Mouse (Mus musculus): ENCODE measurements around the gene Gm49403.
A peak's percentile ranks its signal among the peaks of the same experiment; 100 is the strongest.
"Not testable (repeated sequence)": the region's sequence is repeated elsewhere in the genome, so short reads cannot be mapped to it uniquely, and the experiment has no call there.

Gm49403 gene

DNA sequence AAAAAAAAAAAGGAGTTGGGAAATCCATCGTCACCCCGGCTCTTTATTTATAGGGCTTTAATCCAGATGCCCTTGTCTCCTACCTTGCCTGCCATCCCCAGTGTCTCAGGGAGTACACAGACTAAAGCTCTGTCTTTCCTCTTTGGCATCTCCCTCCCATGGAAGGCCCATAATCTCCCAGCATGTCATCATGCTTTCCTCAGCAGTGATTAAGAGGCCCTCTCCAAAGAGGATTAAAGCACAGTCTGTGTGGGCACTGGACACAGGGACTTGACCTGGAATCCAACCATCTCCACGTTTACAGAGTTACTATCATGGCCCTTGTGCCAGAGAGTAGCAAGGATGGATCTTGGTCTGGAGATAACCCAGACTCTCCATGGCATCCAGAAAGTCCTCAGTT, at the start of gene Gm49403, which contains the start of gene Lbhd1:
Gene Gm49403 (plus strand): TSS at position 315 of the 400 bp plus-strand sequence.
Gene Lbhd1 (plus strand): TSS at position 117 of the 400 bp plus-strand sequence.
- no peak for DNase-seq

DNA sequence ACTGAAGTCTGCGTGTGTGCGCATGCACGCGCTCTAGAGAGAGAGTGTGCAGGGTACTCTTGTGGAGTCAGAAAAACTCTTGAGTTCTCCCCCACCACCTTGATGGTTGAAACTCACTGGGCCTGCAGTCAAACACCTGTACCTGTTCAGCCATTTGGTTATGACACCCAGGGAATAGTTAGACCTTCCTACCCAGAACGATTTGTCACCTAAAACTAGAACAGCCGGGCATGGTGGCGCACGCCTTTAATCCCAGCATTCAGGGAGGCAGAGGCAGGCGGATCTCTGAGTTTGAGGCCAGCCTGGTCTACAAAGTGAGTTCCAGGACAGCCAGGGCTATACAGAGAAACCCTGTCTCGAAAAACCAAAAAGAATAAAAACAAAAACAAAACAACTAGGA, 47.4 kb upstream of the Gm49403 start:
- DNase-seq, result not testable (repeated sequence)

DNA sequence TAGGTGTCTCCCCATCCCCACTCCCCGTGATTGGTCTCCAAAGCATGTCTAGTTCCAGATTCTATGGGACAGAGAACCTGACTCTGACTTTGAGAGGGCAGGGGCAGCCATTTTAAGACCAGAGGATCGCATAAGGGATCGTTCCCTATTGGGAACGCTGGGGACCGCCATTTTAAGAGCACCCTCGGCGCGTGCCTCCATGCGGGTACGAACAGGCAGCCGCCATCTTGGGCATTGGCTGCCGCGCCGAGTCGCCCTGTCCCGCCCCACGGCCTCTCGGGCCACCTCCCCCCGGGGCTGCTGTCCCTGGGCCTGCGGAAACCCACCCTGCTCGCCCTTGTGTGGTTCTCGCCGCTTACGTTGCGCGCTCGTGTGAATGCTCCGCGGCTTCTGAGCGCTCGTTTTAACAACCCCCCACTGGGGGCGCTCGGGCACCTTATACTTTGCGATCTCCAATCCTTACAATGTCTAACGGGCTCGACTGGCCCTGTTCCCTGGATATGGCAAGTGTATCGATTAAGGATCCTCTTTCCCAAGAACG, 46.4 kb upstream of the Gm49403 start, which contains the start of gene Bscl2:
Gene Bscl2 (plus strand): TSS at position 217 of the 541 bp plus-strand sequence.
- peak; percentile 89 to 90 for DNase-seq

DNA sequence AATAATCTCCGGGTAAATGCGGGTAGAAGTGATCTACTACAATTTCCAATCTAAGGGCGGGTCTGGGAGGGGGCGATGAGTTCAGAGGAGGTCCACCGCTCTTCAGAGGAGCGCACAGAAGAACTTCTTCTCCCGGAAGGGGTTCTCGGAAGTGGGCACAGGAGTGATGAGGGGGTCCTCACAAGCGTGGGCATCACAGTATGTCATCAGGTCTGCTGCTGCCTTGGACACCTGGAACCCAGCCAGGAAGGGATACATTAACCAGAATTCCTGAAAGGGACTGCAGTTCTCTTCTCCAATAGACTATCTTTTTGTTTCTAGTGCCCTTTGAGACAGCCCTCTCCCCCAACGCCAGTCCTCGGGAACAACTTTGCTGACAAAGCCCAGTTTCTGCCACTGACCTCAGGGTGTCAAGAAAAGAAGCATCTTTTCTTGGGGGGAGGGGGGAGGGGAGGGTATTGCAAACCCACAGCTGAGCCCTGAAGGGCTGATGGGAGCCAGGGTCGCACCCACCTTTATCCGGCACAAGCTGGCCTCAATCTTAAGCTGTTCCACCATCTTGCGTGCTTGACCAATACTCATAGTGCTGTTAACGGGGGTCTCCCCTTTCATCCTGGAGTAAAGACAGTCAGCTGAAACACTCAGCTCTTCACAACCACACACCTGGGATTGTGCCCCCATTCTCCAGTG, 45.5 kb upstream of the Gm49403 start:
- peak; percentile 78 to 80 for DNase-seq

DNA sequence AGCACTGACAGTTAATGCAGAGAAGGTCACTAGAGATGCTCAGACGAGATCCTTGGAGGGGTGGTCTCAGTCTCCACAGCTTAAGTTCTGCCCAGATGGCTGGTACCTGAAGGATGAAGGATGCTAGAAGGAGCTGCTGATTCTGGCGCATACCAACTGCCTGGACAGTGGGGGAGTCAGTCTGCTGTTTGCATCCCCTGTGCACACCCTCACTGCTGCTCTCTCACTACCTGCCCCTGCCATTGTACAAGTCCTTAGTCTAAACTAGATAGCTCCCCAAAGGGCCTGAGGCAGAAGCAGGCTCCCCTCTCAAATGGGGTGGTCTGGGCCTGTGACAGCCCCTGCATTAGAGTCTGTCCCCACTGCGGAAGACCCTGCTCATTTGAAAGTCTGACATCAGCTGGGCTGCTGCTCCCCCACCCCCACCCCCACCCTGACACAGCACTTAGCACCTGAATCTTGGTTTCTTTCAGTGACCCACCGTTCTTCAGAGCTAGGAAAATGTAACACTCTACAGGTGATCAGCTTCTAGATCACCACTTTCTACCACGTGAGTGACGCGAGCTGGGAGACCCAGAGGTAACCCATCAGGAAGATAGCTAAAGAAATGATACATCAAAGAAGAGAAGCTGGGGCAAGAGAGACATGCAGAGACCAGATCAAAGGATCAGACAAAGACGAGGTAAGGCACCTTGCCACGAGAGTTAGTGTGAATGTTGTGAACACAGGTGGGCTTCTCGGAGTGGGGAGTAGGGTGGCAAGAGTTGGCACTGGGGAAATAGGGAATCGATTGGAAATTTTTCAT, 44.4 kb upstream of the Gm49403 start, which contains the start of gene Gng3:
Gene Gng3 (minus strand): TSS at position 92 of the 805 bp plus-strand sequence.
- peak; percentile 91 to 93 for DNase-seq

DNA sequence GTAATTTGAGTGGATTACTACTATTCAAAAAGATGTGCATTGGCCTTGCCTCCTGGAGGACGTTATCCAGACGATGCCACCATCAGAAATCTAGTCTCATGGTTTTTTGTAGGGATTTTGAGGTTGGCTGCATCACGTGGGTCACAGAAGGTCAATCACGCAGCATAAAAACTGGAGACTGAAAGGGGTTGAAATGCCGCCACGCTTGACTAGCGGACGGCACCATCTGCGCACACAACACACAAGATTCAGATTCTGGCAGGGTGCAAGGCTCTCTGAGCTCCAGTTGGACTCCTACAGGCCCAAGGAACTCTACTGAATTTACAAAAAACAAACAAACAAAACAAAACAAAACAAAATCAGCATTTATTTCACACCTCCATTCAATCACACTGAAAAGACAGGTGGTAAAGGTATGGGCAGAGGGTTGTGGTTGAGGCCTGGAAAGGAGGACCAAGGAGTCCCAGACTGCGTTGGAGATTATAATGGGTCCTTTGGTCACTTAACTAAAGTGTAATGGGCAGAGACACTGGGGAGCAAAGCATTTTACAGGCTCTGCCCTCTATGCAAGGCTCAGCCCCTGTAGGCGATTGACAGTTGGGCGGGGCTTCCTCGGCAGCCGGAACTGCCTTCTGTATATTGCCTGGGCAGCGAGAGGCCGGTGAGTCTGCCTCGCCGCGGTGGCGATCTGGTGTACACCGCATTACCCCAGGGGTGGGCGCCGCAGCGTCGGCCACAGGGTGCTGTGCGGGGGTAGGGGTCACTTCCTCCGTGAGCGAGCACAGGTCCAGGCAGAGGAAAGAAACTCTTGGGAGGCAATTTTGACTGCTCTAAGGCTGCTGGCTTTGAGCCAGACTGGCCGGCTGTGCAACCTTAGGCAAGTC, 43.6 kb upstream of the Gm49403 start:
- DNase-seq, result peak; percentile 85 to 87

DNA sequence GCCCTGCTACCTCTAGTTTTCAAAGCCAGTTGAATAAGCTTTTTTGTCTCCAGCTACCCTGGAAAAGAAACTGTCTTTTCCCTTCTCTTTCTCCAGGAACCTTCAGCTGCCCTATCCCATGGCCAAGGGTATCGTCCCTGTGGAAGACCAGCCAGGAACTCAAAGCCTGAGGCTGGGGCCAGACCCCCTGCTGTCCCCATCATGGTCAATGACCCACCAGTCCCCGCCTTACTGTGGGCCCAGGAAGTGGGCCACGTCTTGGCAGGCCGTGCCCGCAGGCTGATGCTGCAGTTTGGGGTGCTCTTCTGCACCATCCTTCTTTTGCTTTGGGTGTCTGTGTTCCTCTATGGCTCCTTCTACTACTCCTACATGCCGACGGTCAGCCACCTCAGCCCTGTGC, 42.7 kb upstream of the Gm49403 start:
- peak in 1 of 2 experiments; percentile 61 for DNase-seq

DNA sequence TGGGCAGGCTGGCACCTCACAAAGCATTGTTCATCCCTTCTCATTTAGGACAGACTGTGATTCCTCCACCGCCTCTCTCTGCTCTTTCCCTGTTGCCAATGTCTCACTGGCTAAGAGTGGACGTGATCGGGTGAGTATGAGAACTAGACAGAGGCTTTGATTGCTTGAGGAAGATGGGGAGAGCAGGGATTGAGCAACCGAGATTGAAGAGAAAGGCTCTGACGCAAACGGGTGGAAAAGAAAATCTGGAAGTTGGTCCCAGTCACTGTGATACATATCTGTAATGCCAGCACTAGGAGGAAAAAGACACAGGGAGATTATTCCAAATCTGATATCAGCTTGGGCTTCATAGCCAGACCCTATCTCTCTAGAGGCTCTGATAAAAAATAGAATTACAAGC, 40.8 kb upstream of the Gm49403 start:
- DNase-seq, result no peak

DNA sequence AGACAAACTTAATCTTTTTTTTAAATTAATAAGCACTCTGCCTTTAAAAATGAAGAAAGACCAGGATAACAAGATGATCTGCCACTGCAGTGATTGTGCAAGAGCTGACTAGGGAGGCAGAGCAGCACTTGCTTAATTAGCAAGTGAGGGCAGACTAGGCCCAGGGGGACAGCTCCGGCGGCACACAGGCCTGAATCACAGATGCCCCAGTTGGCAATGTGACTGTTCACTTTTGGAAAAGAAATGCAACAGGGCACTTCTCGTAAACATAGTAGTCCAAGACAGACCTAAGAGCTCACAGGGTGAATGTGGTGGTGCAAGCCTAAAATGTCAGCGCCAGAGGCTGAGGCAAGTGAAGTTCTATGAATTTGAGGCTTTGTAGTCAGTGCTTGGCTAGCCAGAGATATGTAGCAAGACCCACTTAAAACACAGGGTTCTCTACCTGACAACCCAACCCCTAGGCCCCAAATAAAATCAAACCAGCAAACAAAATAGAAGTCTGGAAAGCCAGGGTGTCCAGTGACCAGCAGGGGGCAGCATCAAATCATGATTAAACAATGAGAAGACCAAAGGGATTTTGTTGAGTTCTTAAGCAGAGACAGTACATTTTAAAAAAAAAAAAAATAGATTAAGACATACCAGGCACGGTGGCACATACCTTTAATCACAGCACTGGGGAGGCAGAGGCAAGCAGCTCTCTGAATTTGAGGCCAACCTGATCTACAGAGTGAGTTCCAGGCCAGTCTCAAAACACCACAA, 39.2 kb upstream of the Gm49403 start:
- DNase-seq, result peak; percentile 85 to 94

DNA sequence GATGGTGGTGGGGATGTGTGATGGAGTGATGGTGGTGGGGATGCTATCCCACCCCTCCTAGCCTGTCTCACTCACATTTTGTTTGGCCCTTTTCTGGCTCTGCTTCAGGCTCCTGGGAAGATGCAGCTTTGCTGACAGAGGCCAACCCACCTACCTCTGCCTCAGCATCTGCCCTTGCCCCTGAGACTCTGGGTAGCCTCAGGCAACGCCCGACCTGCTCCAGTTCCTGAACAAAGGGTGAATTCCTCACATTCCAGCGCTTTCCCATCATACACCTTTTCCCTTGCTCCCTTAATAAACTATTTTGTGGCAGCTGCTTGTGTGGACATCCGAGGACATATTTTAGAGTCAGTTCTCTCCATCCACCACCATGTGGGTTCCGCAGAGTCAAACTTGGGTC, 35.4 kb upstream of the Gm49403 start:
- no peak for DNase-seq

DNA sequence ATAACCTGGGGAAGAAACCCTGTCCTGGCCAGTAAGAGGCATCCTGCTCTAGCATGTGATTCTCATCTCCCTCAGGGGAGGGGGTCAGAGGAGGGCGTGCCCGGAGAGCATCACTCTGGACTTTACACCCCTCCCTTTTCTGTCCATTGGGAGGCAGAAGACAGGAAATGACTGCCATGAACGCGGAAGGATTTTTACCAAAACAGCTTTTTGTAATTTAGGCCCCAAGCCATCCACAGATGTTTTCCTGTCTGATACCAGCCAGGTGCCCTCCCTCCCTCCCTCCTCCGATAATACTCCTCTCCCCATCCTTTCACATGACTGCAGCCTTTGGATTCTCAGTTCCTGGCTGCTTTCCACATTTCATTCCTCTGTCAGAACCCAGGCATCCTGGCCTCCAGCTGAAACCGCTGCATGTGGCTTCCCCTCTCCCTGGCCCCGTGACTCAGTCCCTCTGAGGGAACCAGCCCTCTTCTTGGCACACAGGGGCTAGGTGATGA, 33.3 kb upstream of the Gm49403 start, which contains the start of gene Lrrn4cl:
Gene Lrrn4cl (plus strand): TSS at position 367 of the 500 bp plus-strand sequence.
- DNase-seq, result peak in 1 of 2 experiments; percentile 57

DNA sequence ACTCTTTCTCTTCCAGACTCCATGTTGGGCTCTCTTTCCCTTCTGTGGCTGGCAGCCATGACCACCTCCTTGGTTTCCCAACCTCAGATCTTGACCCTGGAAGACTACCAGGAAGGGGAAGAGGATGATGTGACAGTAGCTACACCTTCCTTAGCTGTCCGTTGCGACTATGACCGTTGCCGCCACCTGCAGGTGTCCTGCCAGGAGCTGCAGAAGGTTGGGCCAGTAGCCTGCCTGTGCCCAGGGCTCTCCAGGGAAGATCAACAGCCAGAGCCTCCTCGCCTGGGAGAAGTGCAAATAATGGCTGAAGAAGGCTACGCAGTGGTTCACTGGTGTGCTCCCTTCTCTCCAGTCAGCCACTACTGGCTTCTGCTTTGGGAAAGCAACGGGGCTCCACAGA, 32.1 kb upstream of the Gm49403 start:
- DNase-seq, result no peak

DNA sequence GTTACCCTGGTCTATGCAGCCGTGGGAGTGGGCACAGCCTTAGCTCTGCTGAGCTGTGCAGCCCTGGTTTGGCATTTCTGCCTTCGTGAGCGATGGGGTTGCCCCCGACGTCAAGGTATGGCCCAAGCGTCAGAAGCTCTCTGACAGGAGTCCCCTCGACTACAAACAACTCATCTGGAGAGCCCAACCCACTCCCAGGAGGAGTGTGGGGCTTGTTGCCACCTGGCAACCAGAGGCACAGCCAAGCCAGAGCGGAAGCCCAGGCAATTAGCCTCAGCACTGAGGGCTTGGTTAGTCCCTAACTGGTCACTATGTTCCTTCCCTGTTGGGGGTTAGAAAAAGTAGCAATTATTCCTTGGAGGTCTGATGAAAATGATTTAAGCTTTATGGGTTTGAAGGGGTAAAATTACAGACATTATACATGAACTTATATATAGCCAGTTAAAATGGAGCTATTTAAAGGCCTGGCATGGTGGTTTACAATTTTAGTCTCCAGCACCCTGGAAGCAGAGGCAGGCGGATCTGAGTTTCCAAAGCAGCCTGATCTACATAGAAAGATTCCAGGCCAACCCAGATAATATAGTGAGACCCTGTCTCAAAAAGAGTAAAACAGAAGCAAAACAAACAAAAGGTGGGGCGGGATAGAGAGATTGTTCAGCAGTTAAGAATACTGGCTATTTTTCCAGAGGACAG, 31.3 kb upstream of the Gm49403 start:
- DNase-seq, result no peak

DNA sequence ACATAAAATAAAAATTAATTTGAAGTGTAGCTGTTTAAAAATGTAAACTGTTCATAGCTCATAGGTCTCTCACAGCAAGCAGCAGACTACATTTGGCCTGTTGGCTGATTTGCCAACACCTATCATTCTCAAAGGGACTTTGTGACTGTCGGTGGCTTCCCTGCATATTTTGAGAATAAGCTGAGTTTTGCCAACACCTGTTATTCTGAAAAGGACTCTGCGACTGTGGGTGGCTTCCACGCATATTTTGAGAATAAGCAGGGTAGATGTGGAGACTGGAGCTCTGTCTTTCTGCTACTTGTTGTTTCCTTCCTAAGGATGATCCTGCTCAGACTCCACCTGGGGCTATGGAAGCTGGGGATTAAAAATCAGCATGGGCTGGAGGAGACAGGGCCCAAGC, 30.6 kb upstream of the Gm49403 start:
- no peak for DNase-seq

DNA sequence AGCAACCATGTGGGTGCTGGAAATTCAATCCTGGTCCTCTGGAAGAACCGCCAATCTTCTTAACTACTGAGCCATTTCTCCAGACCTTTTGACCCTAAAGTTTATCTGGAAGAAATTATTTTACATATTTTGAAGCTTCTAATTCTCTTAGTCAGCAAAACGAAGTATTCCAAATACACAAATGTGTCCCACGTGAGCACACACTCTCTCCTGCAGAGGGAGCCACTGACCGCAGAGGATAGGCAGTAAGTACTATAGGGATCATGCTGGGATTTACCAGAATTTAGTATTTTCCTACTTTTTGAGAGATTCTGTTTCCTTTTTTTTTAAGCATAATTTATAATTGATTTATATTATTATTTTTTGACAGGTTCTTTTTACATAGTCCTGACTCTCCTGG, 26.0 kb upstream of the Gm49403 start:
- peak in 1 of 2 experiments; percentile 69 for DNase-seq

DNA sequence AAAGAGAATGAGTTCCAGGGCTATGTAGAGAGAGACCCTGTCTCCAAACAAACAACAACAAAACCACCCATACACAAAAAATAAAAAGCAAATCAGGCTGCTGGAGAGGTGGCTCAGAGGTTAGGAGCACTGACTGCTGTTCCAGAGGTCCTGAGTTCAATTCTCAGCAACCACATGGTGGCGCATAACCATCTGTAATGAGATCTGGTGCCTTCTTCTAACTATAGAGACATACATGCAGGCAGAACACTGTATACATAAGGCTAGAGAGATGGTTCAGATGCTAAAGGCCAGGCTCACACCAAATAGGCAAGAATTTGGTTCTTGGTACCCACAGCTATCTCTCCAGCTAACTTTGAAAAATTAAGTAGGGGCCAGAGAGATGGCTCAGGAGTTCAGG, 24.7 kb upstream of the Gm49403 start:
- DNase-seq, result no peak

DNA sequence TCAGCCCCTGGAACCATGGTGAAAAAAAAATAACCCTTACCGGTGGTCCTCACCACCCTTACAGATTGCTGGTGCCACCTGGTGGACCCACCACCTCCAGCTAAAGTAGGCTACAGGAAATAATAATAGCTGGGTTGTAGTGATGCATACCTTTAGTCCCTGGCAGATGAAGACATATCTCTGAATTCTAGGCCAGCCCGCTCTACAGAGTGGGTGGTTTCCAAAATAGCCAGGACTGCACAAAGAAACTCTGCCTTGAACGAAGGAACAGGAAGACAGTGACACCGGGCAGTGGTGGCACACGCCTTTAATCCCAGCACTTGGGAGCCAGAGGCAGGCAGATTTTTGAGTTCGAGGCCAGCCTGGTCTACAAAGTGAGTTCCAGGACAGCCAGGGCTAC, 19.5 kb upstream of the Gm49403 start:
- no peak for DNase-seq

DNA sequence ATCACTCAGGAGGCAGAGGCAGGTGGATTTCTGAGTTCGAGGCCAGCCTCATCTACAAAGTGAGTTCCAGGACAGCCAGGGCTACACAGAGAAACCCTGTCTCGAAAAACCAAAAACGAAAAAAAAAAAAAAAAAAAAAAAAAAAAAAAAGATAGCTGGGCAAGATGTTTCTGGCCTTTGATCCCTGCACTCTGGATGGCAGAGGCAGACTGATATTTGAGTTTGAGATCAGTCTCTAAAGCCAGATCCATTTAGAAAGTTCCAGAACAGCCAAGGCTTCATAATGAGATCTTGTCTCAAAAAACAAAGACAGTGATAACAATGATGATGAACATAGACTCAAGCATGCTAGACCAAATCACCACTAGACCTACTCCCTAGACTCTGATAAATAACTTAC, 13.3 kb upstream of the Gm49403 start:
- not testable (repeated sequence) for DNase-seq

DNA sequence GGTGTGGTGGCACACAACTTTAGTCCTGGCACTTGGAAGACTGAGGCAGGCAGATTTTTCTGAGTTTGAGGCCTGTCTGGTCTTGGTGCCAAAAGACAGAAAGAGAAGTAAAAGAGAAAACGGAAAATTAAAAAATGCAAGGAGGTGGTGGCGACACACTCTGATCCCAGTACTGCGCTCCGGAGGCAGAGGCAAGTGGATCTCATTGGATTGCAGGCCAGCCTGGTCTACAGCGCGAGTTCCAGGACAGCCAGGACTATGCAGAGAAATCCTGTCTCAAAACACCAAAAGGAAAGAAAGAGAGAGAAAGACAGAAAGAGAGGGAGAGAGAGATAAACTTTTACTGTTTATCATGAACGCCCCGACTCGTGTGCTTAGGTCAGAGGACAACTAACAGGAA, 12.9 kb upstream of the Gm49403 start:
- DNase-seq, result no peak

DNA sequence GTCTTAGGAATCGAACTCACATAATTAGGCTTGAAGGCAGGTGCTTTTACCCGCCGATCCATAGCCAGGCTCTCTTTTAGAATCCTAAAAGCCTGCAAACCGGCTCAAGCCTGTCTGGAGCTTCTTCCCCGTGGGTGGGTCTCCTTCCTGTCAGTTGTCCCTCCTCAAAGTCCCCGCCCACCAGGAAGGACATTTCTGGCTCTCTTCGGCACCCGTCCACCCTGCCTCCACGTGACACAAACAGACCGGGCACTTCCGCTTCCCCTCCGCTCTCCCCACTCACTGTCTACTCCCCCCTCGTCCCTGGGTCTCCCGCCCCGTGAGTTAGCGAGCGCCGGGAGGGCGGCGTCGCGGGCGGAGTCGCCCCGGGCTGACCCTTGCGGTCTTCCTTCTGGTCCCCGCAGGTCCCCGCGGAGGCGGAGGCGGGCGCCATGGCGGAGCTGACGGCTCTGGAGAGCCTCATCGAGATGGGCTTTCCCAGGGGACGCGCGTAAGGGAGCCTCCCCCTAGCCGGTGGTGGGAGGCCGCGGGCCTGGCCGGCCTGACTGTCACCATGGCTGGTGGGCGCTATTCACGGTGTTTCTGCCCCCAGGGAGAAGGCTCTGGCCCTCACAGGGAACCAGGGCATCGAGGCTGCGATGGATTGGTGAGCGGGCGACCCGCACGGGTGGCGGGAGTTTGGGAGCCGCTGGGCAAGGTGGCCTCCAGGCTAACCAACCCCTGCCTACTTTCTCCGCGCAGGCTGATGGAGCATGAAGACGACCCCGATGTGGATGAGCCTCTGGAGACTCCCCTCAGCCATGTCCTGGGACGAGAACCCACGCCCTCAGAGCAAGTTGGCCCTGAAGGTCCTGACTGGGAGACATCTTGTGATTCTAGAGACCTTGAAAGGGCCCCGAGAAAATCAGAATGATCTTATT, 12.2 kb upstream of the Gm49403 start, which contains the start of gene Ubxn1:
Gene Ubxn1 (plus strand): TSS at position 230 of the 920 bp plus-strand sequence.
- DNase-seq, result peak; percentile 95 to 97
